Mouse (Mus musculus) stomach, embryonic 14.5 days (tissue): ENCODE measurements around the gene Gm609. TPM values are rescaled to one million over a fixed set of nuclear protein-coding genes. Genes with fewer than 3 reads are reported as not detected.

Experiments
- polyA plus RNA-seq: library from polyadenylated mRNA; unstranded; fragments of >200 nt; fragmentation: Nextera tagmentation; extraction: Ambion mirVana; gene quantifications from 2 replicates; pipeline ENCODE4 v1.2.1, GENCODE M21; 2014

Gene Gm609
- polyA plus RNA-seq, 1 experiment from 2014 or later, result 0.33 TPM

Other genes starting within 250 kb of the Gm609 start
- gene Cd200, start 83.9 kb downstream of the Gm609 start, polyA plus RNA-seq, result 44.9 and 49.5 TPM in 2 replicates
- 0.56 and 0.93 TPM in 2 replicates for gene Gm17783, start 39.1 kb upstream of the Gm609 start, polyA plus RNA-seq
- gene Slc9c1, start 42.3 kb upstream of the Gm609 start, polyA plus RNA-seq, result not detected in 2 replicates
- 0.07 and 0.18 TPM in 2 replicates for gene Gcsam, start 117.4 kb upstream of the Gm609 start, polyA plus RNA-seq
- 1.8 and 2.7 TPM in 2 replicates for gene BC016579, start 161.1 kb upstream of the Gm609 start, polyA plus RNA-seq
- 0.21 TPM in 1 of 2 replicates, not detected in the other for gene Tmprss7, start 200.7 kb upstream of the Gm609 start, polyA plus RNA-seq
- gene Tagln3, start 231.6 kb upstream of the Gm609 start, polyA plus RNA-seq, result 36.7 and 37.4 TPM in 2 replicates
- gene Abhd10, start 250.0 kb upstream of the Gm609 start, polyA plus RNA-seq, result 35.6 and 35.7 TPM in 2 replicates